Mouse (Mus musculus) naive thymus-derived CD4-positive, alpha-beta T cell, adult 2 months (primary cell): Measurements from ENCODE around the gene Zfp697.
"Not testable (repeated sequence)": the region's sequence is repeated elsewhere in the genome, so short reads cannot be mapped to it uniquely, and the experiment has no call there.

Experiments
- DNase-seq: peaks from one replicate; pipeline ENCODE4 v3.0.0-alpha.2; 2011; ENCODE audit warnings: low read depth

The Zfp697 gene

DNA sequence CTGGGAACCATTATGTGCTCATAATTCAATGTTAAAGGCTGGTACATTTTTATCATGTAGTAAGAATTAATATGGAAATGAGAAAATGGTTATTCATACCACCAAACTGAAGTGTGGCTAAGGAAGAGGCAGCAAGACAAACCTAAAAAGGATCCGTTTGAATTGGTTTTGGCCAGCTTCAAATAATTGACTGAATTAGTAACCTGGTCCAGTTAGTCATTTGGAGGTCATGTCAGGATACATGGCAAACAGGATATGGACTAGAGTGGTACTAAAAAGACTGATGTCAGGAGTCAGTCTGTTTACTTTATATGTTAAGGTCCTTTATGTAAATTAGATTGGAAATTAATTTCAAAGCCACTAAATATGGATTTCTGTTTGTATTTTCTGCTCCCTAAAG lies 300.1 kb downstream of the Zfp697 start:
- DNase-seq: no peak

DNA sequence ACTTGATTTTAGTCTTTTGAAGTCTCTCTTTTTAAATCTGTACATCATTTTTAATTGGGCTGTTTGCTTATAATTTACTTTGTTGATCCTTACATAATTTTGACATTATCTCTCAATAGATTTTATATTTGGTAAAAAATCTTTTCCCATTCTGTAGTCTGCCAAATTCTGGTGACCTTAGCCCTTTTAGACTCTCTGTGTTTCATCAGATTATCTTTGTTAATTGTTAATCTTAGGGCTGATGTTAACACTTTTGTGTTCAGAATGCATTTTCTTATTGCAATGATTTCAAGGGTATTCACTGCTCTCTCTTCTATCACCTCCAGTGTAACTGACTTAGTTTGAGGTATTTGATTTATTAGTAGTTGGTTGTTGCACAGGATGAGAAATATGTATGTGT lies 338.5 kb downstream of the Zfp697 start:
- no peak for DNase-seq

DNA sequence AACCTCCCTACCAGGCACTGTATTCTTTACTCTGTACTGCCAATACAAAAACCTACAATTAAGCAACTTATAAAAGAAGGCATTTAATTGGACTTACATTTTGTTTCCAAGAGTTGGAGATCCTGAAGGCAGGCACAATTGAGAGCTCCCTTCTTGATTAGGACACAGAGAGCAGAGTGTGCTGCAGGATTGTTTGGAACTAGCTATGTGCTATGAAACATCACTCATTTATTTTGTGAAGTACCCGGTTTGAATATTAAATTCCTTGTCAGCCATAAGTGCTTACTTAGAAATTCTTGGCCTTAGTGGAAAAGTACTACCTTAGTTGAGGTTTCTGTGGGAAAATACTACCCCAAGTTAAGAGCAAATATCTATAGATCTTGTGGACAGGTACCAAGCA lies 342.1 kb downstream of the Zfp697 start, which contains the start of gene Hsd3b2:
Gene Hsd3b2 (minus strand): TSS at position 168 of the 400 bp plus-strand sequence.
- DNase-seq: no peak

DNA sequence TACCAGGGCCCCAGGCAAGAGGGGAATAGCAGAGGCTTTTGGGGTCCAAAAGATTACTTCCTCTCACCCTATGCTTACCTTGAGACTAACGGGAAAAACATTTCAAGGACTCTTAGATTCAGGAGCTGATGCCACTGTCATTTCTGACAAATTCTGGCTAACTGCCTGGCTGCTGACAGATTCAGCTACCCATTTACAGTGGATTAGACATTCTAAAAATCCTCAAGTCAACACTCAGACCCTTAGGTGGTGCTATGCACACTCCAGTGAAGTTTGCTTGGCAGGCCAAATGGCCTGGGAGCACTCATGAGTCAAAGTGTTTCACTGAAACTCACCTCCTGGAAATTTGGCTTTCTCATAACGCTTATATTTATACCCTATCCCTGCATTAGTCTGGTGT lies 344.0 kb downstream of the Zfp697 start:
- DNase-seq: no peak

DNA sequence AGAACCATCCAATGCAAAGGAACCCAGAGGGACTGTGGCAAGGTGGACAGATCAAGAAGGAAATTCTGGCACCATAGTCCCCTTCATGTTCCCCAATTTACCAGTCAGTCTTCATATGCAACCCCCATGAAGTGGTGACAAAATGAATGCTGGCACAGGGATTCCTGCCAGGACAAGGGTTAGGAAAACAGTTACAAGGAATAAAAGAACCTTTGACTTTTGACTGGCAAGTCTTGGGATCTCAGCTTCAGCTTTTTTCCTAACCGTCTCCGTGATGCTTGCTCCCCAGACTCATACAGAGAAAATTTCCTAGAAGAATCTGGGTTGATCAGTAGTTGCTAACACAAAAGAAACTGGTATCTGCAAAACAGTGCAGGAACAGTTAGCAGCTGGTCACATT lies 351.5 kb downstream of the Zfp697 start:
- DNase-seq: no peak

DNA sequence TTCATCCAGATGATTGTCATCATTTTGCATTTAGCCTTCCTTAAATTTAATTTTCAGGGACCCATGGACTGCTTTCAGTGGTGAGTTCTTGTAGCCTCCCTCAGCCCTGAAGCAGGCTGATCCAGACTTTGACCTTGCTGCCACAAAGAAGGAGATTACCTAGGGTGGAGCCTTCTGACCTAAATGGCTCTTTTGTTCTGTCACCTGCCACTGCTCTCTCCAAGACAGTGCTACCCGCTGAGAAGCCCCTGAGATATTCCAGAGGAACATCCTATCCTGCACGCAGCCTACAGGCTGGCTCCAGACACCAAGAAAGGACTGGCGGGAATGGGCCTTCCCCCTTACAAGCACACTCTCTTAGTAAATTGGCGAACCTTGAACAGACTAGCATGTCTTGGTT lies 352.1 kb downstream of the Zfp697 start:
- DNase-seq: no peak

DNA sequence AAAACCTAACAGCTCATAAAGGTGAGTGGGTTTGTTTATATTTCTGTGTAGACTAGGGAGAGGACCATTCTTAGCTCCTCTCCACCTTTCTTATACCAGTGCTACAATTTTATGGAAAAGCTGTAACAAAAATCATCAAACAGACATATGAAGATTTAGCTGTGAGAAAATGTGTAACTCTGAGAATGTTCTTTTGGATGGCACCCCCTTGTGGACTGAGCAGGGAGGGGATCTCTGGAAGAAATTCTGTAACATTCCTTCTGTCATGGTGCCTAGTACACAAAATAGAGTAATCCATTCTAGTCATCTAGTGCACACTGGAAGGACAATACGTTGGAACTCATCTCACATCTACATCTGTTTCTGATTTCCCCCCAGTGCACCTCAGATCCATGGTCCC lies 358.8 kb downstream of the Zfp697 start:
- DNase-seq: not testable (repeated sequence)

DNA sequence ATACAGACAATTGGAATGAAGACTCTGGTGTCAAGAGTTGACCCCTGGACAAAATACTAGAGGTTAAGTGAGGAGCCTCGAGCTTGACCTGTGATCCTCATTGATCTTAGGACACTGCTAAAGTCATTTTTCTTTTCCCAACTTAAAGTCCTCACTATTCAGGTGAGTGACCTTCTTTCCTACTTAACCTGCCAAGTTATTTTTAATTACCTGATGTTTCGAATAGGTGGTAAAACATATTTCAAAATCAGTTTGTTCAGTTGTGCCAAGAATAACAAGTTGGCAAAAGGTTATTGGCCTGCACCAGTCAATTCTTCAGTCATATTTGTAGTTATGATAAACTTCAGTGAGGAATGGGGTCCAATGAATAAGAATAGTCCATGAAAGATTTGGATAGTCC lies 369.9 kb downstream of the Zfp697 start:
- no peak for DNase-seq

DNA sequence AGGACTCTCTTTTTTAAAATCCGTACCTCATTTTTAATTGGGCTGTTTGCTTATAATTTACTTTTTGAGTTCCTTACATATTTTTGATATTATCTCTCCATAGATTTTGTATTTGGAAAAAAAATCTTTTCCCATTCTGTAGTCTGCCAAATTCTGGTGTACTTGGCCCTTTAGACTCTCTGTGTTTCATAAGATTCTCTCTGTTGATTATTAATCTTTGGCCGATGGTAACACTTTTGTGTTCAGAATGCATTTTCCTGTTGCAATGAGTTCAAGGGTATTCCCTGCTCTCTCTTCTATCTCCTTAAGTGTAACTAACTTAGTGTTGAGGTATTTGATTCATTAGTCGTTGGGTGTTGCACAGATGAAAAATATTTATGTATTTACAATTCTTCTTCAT lies 374.6 kb downstream of the Zfp697 start:
- DNase-seq: no peak

DNA sequence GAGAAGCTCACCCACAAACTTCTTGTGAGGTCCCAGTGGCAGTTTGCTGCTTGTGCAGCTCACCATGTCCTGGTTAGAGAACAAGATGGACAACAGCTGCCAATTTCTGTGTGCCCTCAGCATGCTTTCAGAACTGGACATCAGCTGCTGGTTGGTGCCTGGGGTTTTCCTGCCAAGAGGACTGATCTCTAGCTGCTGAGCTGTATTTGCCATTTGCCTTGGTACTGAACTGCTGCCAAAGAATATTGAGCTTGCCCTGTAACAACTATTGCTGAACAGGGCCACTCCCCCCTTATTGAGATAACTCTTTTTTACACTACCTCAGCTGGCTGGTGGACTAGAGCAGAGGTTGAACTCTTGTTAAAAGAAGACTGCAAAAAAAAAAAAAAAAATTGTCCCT lies 381.9 kb downstream of the Zfp697 start:
- no peak for DNase-seq

DNA sequence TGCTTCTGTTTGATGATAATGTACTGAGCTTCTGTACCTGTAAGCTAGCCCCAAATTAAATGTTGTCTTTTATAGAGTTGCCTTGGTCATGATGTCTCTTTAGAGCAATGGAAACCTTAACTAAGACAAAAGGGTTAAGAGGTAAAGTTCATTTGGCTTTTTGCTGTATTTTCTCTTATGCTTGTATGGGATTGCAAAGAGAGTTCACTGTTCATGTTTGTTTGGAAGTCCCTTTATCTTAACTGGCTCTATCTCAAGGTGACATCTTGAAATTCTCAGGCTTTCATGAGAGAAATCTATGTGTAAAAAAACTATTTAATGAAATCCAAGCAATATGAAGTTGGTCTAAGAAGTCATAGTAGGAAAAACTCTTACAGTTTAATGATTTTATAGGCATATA lies 398.7 kb downstream of the Zfp697 start:
- no peak for DNase-seq

DNA sequence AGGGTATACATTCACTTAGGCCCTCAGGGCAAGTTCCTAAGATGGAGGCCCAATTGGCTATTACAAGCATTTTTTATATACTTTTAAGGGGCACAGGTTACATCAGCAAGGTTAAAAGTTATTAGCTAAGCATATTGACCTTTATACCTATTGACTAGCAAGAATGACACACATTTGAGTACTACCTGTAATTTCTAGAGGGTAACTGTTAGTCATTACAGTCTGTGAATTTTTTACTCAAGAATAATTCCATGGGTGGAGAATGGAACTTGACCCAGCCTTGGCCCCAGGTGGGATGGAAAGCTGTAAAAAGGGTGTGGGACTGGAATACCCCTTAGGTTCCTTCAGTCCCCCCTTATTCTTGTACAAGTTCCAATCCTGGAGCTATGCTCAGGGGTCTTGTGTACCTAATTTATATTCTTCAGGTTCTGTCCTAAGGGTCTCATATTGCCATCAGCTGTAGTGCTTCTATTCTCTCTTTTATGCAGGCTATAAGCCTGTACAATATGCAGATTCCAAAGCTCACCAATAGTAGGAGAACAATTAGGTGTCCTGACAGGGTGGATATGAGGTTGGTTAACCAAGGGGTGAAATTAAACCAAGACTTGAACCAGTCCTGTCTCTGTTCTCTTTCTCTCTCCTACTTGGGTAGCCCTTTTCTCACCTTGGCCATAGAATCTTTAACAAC lies 400.1 kb downstream of the Zfp697 start:
- no peak for DNase-seq

DNA sequence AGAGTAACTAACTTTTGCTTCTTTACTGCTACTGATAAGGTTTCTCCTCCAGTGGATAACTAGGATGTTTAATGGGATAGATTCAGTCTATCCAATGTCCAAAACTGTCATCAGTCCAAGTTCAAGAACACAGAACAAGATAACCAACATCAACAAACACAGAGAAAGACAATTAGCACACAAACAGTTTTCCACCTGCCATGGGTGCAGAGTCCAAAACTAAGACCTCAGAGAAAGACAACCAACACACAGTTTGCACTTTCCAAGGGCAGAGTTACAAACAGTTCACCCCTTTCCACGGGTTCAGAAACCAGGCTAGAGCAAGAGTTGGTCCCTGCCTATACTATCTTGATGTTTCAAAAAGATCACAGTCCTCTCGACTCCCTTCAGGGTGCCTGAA lies 404.3 kb downstream of the Zfp697 start:
- no peak for DNase-seq
